Mouse (Mus musculus): ENCODE data around the gene Ikzf5. TPM values are rescaled to one million over a fixed set of nuclear protein-coding genes. Genes with fewer than 3 reads are reported as not detected.

The Ikzf5 gene
- polyA plus RNA-seq, 1 experiment from 2014 or later, result 16.6 TPM

Other genes with a start within 250 kb of the Ikzf5 start
- gene 5430419D17Rik, start 236.1 kb downstream of the Ikzf5 start, polyA plus RNA-seq (2016; fragmentation: Nextera tagmentation; extraction: Ambion mirVana), result not detected in 2 replicates
- not detected in 2 replicates for gene Cuzd1, start 88.2 kb downstream of the Ikzf5 start, polyA plus RNA-seq (2016; fragmentation: Nextera tagmentation; extraction: Ambion mirVana)
- not detected in 2 replicates for gene Fam24b, start 81.0 kb downstream of the Ikzf5 start, polyA plus RNA-seq (2016; fragmentation: Nextera tagmentation; extraction: Ambion mirVana)
- gene Fam24a, start 76.7 kb downstream of the Ikzf5 start, polyA plus RNA-seq (2016; fragmentation: Nextera tagmentation; extraction: Ambion mirVana), result not detected in 2 replicates
- 14.3 and 15.7 TPM in 2 replicates for gene 2310057M21Rik, start 47.8 kb downstream of the Ikzf5 start, polyA plus RNA-seq (2016; fragmentation: Nextera tagmentation; extraction: Ambion mirVana)
- 32.1 and 36.9 TPM in 2 replicates for gene Pstk, start 39.4 kb downstream of the Ikzf5 start, polyA plus RNA-seq (2016; fragmentation: Nextera tagmentation; extraction: Ambion mirVana)
- 33.9 and 35.1 TPM in 2 replicates for gene Acadsb, start 80 bp upstream of the Ikzf5 start, polyA plus RNA-seq (2016; fragmentation: Nextera tagmentation; extraction: Ambion mirVana)
- not detected in 2 replicates for gene Hmx3, start 132.3 kb upstream of the Ikzf5 start, polyA plus RNA-seq (2016; fragmentation: Nextera tagmentation; extraction: Ambion mirVana)
- not detected in 2 replicates for gene Hmx2, start 138.3 kb upstream of the Ikzf5 start, polyA plus RNA-seq (2016; fragmentation: Nextera tagmentation; extraction: Ambion mirVana)
- 151 and 152 TPM in 2 replicates for gene Bub3, start 149.7 kb upstream of the Ikzf5 start, polyA plus RNA-seq (2016; fragmentation: Nextera tagmentation; extraction: Ambion mirVana)